Mouse (Mus musculus) C2C12 (cell line): ENCODE measurements around the gene Hipk2.

ENCODE experiments used
- CEBPB ChIP-seq: IDR thresholded peaks from one replicate; pipeline ENCODE4 v1.6.1; 2011; ENCODE audit warnings: low read depth, mild to moderate bottlenecking, control low read depth, moderate library complexity
- CTCF ChIP-seq: IDR thresholded peaks from one replicate; pipeline ENCODE4 v1.5.1; 2011; ENCODE audit not compliant: control insufficient read depth, insufficient read depth, insufficient read length
- MAX ChIP-seq: IDR thresholded peaks from one replicate; pipeline ENCODE4 v1.6.1; 2011; ENCODE audit warnings: mild to moderate bottlenecking, control low read depth

DNA sequence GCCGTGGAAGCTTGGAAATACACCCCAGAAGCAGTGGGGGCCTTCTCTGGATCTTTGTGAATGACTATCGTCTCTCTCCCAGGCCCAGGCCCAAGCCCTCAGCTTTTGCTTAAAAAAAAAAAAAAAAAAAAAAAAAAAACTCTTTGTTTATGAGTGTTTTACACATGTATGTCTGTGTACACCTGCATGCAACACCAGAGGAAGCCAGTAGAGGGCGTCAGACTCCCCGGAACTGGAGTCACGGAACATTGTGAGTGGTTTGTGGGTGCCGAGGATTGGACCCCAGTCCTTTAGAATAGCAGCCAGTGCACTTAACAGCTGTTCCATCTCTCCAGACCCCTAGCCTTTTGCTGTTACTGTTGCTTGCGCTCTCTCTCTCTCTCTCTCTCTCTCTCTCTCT is 49.8 kb upstream of the Hipk2 start:
- TF ChIP-seq CTCF (no peak), CEBPB (no peak), MAX (no peak)
